Mouse (Mus musculus) heart, postnatal 0 days (tissue): ENCODE data around the gene Phf5a. TPM values are rescaled to one million over a fixed set of nuclear protein-coding genes. Genes with fewer than 3 reads are reported as not detected.

Experiments used
- ATAC-seq: fragments of 200-750 bp; cut with Nextera tagmentation; 2 replicates; pipeline ENCODE4 v1.8.0; 2017; ENCODE audit warnings: low read depth, moderate number of reproducible peaks, moderate library complexity; ENCODE audit not compliant: insufficient read depth
- DNase-seq: peaks from one replicate; pipeline ENCODE4 v3.0.0-alpha.2; 2016; ENCODE audit warnings: low spot score
- H3K27ac ChIP-seq: fragments of 300-500 bp; sonication (generic); 2 replicates; pipeline ENCODE4 v1.5.1; 2014; ENCODE audit warnings: low read depth, mild to moderate bottlenecking
- H3K27me3 ChIP-seq: fragments of 300-500 bp; sonication (generic); 2 replicates; pipeline ENCODE4 v1.6.1; 2014; ENCODE audit warnings: low read length, mixed read lengths; ENCODE audit not compliant: control insufficient read depth, insufficient read depth
- H3K36me3 ChIP-seq: fragments of 300-500 bp; sonication (generic); replicated peaks from 2 replicates; pipeline ENCODE4 v1.6.1; 2014; ENCODE audit warnings: low read length, mixed read lengths; ENCODE audit not compliant: control insufficient read depth, insufficient read depth
- H3K4me1 ChIP-seq: fragments of 300-500 bp; sonication (generic); 2 replicates; pipeline ENCODE4 v1.6.1; 2014; ENCODE audit warnings: antibody characterized with exemption; ENCODE audit not compliant: control insufficient read depth, insufficient read depth
- H3K4me2 ChIP-seq: fragments of 300-500 bp; sonication (generic); 2 replicates; pipeline ENCODE4 v1.6.1; 2014; ENCODE audit warnings: low read depth, mild to moderate bottlenecking, low read length, moderate library complexity
- H3K4me3 ChIP-seq: fragments of 300-500 bp; sonication (generic); 2 replicates; pipeline ENCODE4 v1.5.1; 2014; ENCODE audit warnings: low read depth, low read length
- H3K9ac ChIP-seq: fragments of 300-500 bp; sonication (generic); replicated peaks from 2 replicates; pipeline ENCODE4 v1.6.1; 2014; ENCODE audit warnings: low read depth, low read length, mixed read lengths
- H3K9me3 ChIP-seq: fragments of 300-500 bp; sonication (generic); replicated peaks from 2 replicates; pipeline ENCODE4 v1.6.1; 2016; ENCODE audit warnings: low read length; ENCODE audit not compliant: control insufficient read depth
- CTCF ChIP-seq: IDR thresholded peaks from 2 replicates; pipeline ENCODE4 v1.5.1; 2016; ENCODE audit warnings: antibody characterized with exemption, control low read depth, low read depth
- EP300 ChIP-seq: IDR thresholded peaks from 2 replicates; pipeline ENCODE4 v1.6.1; 2016; ENCODE audit warnings: antibody characterized with exemption, low read depth
- WGBS: fragments of 180-500 bp; shearing (Covaris S2); extraction: QIAGEN DNeasy Blood & Tissue Kit; methylation state at CpG from one replicate; pipeline ENCODE4 v1.1.7; 2014; 5-methylcytosine and 5-hydroxymethylcytosine counted together
- polyA plus RNA-seq: library from polyadenylated mRNA; unstranded; fragments of >200 nt; fragmentation: Nextera tagmentation; extraction: Ambion mirVana; gene quantifications from 2 replicates; pipeline ENCODE4 v1.2.1, GENCODE M21; 2015
- total RNA-seq: library from RNA; depleted of rRNA; stranded (reverse); fragments of >200 nt; gene quantifications from 2 replicates; pipeline ENCODE4 v1.2.3, GENCODE M21; 2014; ENCODE audit warnings: low replicate concordance; rRNA removed

Phf5a gene
- total and polyA plus RNA-seq, 2 experiments from 2014 or later: 26.9 to 65.3 TPM

GRCm38 (mm10) chr15:81828426-81829207 lies 43.1 kb downstream of the Phf5a start:
- ATAC-seq (no peak), DNase-seq (no peak)
- Histone ChIP-seq H3K27me3 (no peaks in the 10 kb centered on the region), H3K9me3 (no peaks in the 10 kb centered on the region), H3K4me1 (peaks cover 21% of the 10 kb centered on the region), H3K36me3 (peaks cover 32% of the 10 kb centered on the region), H3K4me2 (no peak overlapping the region), H3K27ac (no peak overlapping the region), H3K9ac (no peak overlapping the region), H3K4me3 (no peak overlapping the region)
- 66% methylated on average over 7 of the region's 7 CpGs for WGBS
- TF ChIP-seq EP300 (no peak), CTCF (no peak)

DNA sequence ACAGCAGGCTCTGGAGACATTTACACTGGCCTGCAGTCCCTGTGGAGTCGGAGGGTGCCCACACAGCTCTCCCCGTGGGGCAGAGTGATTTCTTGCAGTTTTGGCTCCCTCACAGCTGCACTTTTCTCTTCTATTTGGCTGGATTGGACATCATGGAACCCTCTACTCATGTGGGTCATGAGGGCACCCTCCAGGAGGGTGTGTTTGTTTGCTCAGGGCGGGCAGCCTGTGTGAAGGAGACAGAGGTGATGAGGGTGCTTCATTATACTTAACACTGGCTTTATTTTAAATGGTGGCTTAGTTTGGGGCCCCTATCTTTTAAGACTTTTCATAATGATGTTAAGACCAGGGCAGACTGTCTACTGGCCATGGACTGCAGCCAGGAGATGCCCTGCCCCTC lies 46.9 kb downstream of the Phf5a start:
- peaks cover 67% of the 10 kb centered on the region for H3K36me3 ChIP-seq
- H3K27ac ChIP-seq: no peak overlapping the region
- no peaks in the 10 kb centered on the region for H3K9me3 ChIP-seq
- TF ChIP-seq EP300 (no peak), CTCF (no peak)
- 85% methylated on average over 3 of the region's 3 CpGs for WGBS
- no peak overlapping the region for H3K4me2 ChIP-seq
- no peaks in the 10 kb centered on the region for H3K27me3 ChIP-seq
- H3K4me3 ChIP-seq: no peak overlapping the region
- ATAC-seq (no peak), DNase-seq (no peak)
- H3K4me1 ChIP-seq: 0 out of 2 replicates have a peak, but pooled peaks cover 6% of the 10 kb centered on the region
- H3K9ac ChIP-seq: no peak overlapping the region

DNA sequence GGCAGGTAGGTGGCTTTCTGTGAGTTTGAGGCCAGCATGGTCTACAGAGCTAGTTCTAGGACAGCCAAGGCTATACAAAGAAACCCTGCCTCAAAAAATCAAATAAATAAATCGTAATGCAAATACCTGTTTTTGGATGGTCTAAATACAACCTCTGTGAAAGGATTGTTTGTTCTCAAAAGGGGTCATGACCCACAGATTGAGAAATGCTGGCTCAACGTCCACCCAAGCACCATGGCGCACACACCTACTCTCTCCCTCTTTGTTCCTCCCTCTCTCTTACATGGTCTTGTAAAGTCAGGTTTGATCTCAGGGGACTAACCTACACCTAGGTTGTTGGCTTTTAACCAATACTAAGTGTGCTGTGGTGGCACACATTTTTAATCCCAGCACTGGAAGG lies 49.1 kb downstream of the Phf5a start:
- 80% methylated on average over 3 of the region's 3 CpGs for WGBS
- no peaks in the 10 kb centered on the region for H3K9me3 ChIP-seq

GRCm38 (mm10) chr15:81818404-81818803 lies 53.3 kb downstream of the Phf5a start:
- H3K4me3 ChIP-seq: no peak overlapping the region
- WGBS: 86% methylated on average over 3 of the region's 3 CpGs
- H3K4me1 ChIP-seq: no peaks in the 10 kb centered on the region
- DNase-seq (no peak), ATAC-seq (no peak)
- no peak overlapping the region for H3K27ac ChIP-seq
- H3K27me3 ChIP-seq: no peaks in the 10 kb centered on the region
- H3K9me3 ChIP-seq: no peaks in the 10 kb centered on the region
- H3K36me3 ChIP-seq: peaks cover 78% of the 10 kb centered on the region
- TF ChIP-seq EP300 (no peak), CTCF (no peak)
- H3K9ac ChIP-seq: no peak overlapping the region
- H3K4me2 ChIP-seq: no peak overlapping the region

More for the DNA sequence above, 49.1 kb downstream of the Phf5a start:
- no peak overlapping the region for H3K9ac ChIP-seq
- TF ChIP-seq CTCF: no peak
- no peak for TF ChIP-seq EP300
- H3K36me3 ChIP-seq: peaks cover 86% of the 10 kb centered on the region
- H3K4me3 ChIP-seq: no peak overlapping the region
- ATAC-seq (no peak), DNase-seq (no peak)
- H3K4me1 ChIP-seq: no peaks in the 10 kb centered on the region
- H3K27ac ChIP-seq: no peak overlapping the region
- H3K4me2 ChIP-seq: no peak overlapping the region
- no peaks in the 10 kb centered on the region for H3K27me3 ChIP-seq

- H3K4me1 ChIP-seq: peaks cover 10% of the 10 kb centered on the region
Measured at GRCm38 (mm10) chr15:81814716-81815370, 56.9 kb downstream of the Phf5a start.

More at GRCm38 (mm10) chr15:81814716-81815370, 56.9 kb downstream of the Phf5a start:
- Histone ChIP-seq H3K27me3 (no peaks in the 10 kb centered on the region), H3K36me3 (peaks cover 46% of the 10 kb centered on the region), H3K4me3 (no peak overlapping the region), H3K9me3 (no peaks in the 10 kb centered on the region), H3K4me2 (no peak overlapping the region), H3K27ac (no peak overlapping the region), H3K9ac (no peak overlapping the region)
- no peak for DNase-seq
- 83% methylated on average over 12 of the region's 12 CpGs for WGBS
- ATAC-seq: no peak
- TF ChIP-seq CTCF: no peak
- TF ChIP-seq EP300: no peak

Other genes with a start within 250 kb of the Phf5a start
- 17.2 and 18.6 TPM in 2 replicates for gene L3mbtl2, start 208.0 kb downstream of the Phf5a start, total RNA-seq
- 8.8 and 9.3 TPM in 2 replicates for gene L3mbtl2, start 208.0 kb downstream of the Phf5a start, polyA plus RNA-seq
- gene Chadl, start 174.6 kb downstream of the Phf5a start, total RNA-seq: 2.3 TPM in 1 of 2 replicates, not detected in the other
- gene Chadl, start 174.6 kb downstream of the Phf5a start, polyA plus RNA-seq: 0.74 and 1.2 TPM in 2 replicates
- 41.4 and 51.1 TPM in 2 replicates for gene Zc3h7b, start 126.9 kb downstream of the Phf5a start, total RNA-seq
- gene Zc3h7b, start 126.9 kb downstream of the Phf5a start, polyA plus RNA-seq: 11.6 and 14.3 TPM in 2 replicates
- gene Rangap1, start 126.4 kb downstream of the Phf5a start, total RNA-seq: 50.6 and 87.8 TPM in 2 replicates
- gene Rangap1, start 126.4 kb downstream of the Phf5a start, polyA plus RNA-seq: 28.7 and 31.3 TPM in 2 replicates
- gene Tef, start 69.5 kb downstream of the Phf5a start, total RNA-seq: 41.5 and 58.7 TPM in 2 replicates
- gene Tef, start 69.5 kb downstream of the Phf5a start, polyA plus RNA-seq: 27.8 and 30.3 TPM in 2 replicates
- gene Tob2, start 13.1 kb downstream of the Phf5a start, total RNA-seq: 19.2 and 75.8 TPM in 2 replicates
- 16.0 and 18.2 TPM in 2 replicates for gene Tob2, start 13.1 kb downstream of the Phf5a start, polyA plus RNA-seq
- gene Aco2, start 398 bp upstream of the Phf5a start, total RNA-seq: 2,020 and 2,039 TPM in 2 replicates
- gene Aco2, start 398 bp upstream of the Phf5a start, polyA plus RNA-seq: 1,019 and 1,040 TPM in 2 replicates
- 8.4 and 14.8 TPM in 2 replicates for gene Polr3h, start 54.3 kb upstream of the Phf5a start, total RNA-seq
- gene Polr3h, start 54.3 kb upstream of the Phf5a start, polyA plus RNA-seq: 315 and 321 TPM in 2 replicates
- gene Csdc2, start 64.8 kb upstream of the Phf5a start, total RNA-seq: 2.0 and 2.8 TPM in 2 replicates
- gene Csdc2, start 64.8 kb upstream of the Phf5a start, polyA plus RNA-seq: 7.7 and 7.9 TPM in 2 replicates
- 19.8 and 27.0 TPM in 2 replicates for gene Pmm1, start 89.0 kb upstream of the Phf5a start, total RNA-seq
- 17.8 and 19.1 TPM in 2 replicates for gene Pmm1, start 89.0 kb upstream of the Phf5a start, polyA plus RNA-seq
- gene 1700029P11Rik, start 108.6 kb upstream of the Phf5a start, total RNA-seq: not detected in 2 replicates
- not detected in 2 replicates for gene 1700029P11Rik, start 108.6 kb upstream of the Phf5a start, polyA plus RNA-seq
- 25.2 and 37.2 TPM in 2 replicates for gene Xrcc6, start 115.9 kb upstream of the Phf5a start, total RNA-seq
- 36.8 and 39.0 TPM in 2 replicates for gene Xrcc6, start 115.9 kb upstream of the Phf5a start, polyA plus RNA-seq
- 9.0 and 13.6 TPM in 2 replicates for gene Desi1, start 162.0 kb upstream of the Phf5a start, total RNA-seq
- gene Desi1, start 162.0 kb upstream of the Phf5a start, polyA plus RNA-seq: 15.4 and 16.1 TPM in 2 replicates
- gene Snu13, start 175.7 kb upstream of the Phf5a start, total RNA-seq: 204 and 222 TPM in 2 replicates
- 109 and 123 TPM in 2 replicates for gene Snu13, start 175.7 kb upstream of the Phf5a start, polyA plus RNA-seq
- gene 4930407I10Rik, start 187.2 kb upstream of the Phf5a start, total RNA-seq: not detected in 2 replicates
- not detected in 2 replicates for gene 4930407I10Rik, start 187.2 kb upstream of the Phf5a start, polyA plus RNA-seq
- gene Mei1, start 198.1 kb upstream of the Phf5a start, total RNA-seq: not detected in 2 replicates
- not detected in 2 replicates for gene Mei1, start 198.1 kb upstream of the Phf5a start, polyA plus RNA-seq